Mouse (Mus musculus) lung, adult 2 months (tissue): Measurements from ENCODE around the gene Slc16a10.

Source experiments
- CTCF ChIP-seq: fragments of 200-500 bp; IDR thresholded peaks from 2 replicates; pipeline ENCODE4 v1.5.1; 2011; ENCODE audit warnings: mild to moderate bottlenecking, low read length, control low read depth; ENCODE audit not compliant: insufficient read depth
- POLR2A ChIP-seq: fragments of 200-500 bp; IDR thresholded peaks from 2 replicates; pipeline ENCODE4 v1.6.1; 2011; ENCODE audit warnings: low read depth, mild to moderate bottlenecking, control low read depth, low read length, borderline replicate concordance; ENCODE audit errors: extremely low read depth

GRCm38 (mm10) chr10:40124096-40124495, 18.0 kb downstream of the Slc16a10 start:
- no peak for TF ChIP-seq CTCF
- no peak for TF ChIP-seq POLR2A
